Mouse (Mus musculus): ENCODE data around the gene Mgst2.

- no peak for TF ChIP-seq CTCF (conservative IDR thresholded peaks at IDR 0.05; ENCODE audit: low read length)
- TF ChIP-seq POU5F1 (IDR thresholded peaks at IDR 0.05; ENCODE audit: borderline replicate concordance, low read length) = no peak
These were observed 67.3 kb downstream of the Mgst2 start for GRCm38 (mm10) chr3:51727487-51727886.

All from E14TG2a.4 (cell line).